ENCODE assay signal across 12 mouse cellular contexts in genomic region chr2:90641007-90641709, GRCm38 (mm10). TPM values are rescaled to one million over a fixed set of nuclear protein-coding genes. Genes with fewer than 3 reads are reported as not detected.
DNase-seq lines count a peak whose midpoint lies in the region; ATAC-seq and TF ChIP-seq lines count a peak whose summit lies in the region.
"Had no signal": no experiment of that assay in that cellular context is flagged by ENCODE, and none has a peak within 500 bp of the region (broad histone marks: within the 10 kb centered on the region; RNA-seq: fewer than 3 reads in every experiment).

No protein-coding gene starts in this region.

- intact Hi-C loops in left cerebral cortex, adult 2 months (cut with DNase I), result no loop called here

- no peak overlapping the region for H3K4me3 ChIP-seq in lung, postnatal 0 days (ENCODE audit: low read depth, low read length)
- no peak overlapping the region for H3K4me3 ChIP-seq in liver, embryonic 14.5 days (ENCODE audit: insufficient read depth in 1 of 2, low read depth in 2 of 2, low read length in 2 of 2)
- no peak overlapping the region for H3K4me3 ChIP-seq in small intestine, adult 2 months (ENCODE audit: low read depth, low read length)
- H3K4me3 ChIP-seq in left cerebral cortex, adult 2 months, result no peak overlapping the region
- H3K4me3 ChIP-seq: midbrain, embryonic 12.5 days had no signal

- no peaks in the 10 kb centered on the region for H3K36me3 ChIP-seq in lung, postnatal 0 days (ENCODE audit: insufficient read depth, low read length)
- no peaks in the 10 kb centered on the region for H3K36me3 ChIP-seq in liver, embryonic 14.5 days (replicated peaks; ENCODE audit: control insufficient read depth, insufficient read depth, low read depth)
- no peaks in the 10 kb centered on the region for H3K36me3 ChIP-seq in small intestine, adult 2 months (ENCODE audit: control insufficient read depth, insufficient read depth, low read length)
- H3K36me3 ChIP-seq: midbrain, embryonic 12.5 days had no signal

- H3K9ac ChIP-seq in lung, postnatal 0 days (replicated peaks; ENCODE audit: low read depth), result no peak overlapping the region
- H3K9ac ChIP-seq in liver, embryonic 14.5 days (replicated peaks), result no peak overlapping the region
- H3K9ac ChIP-seq: midbrain, embryonic 12.5 days had no signal

- TF ChIP-seq CTCF in lung, postnatal 0 days (IDR thresholded peaks at IDR 0.05), result no peak
- no peak for TF ChIP-seq CTCF in liver, embryonic 14.5 days (IDR thresholded peaks at IDR 0.05; ENCODE audit: low read depth)
- no peak for TF ChIP-seq CTCF in small intestine, adult 2 months (IDR thresholded peaks at IDR 0.05; ENCODE audit: extremely low read depth, insufficient read length, insufficient replicate concordance, low read depth, low read length)
- no peak for TF ChIP-seq CTCF in left cerebral cortex, adult 2 months (IDR thresholded peaks at IDR 0.05)

- no peak overlapping the region for H3K4me2 ChIP-seq in lung, postnatal 0 days (replicated peaks; ENCODE audit: low read depth, low read length)
- no peak overlapping the region for H3K4me2 ChIP-seq in liver, embryonic 14.5 days (ENCODE audit: low read depth)
- H3K4me2 ChIP-seq: midbrain, embryonic 12.5 days had no signal

- H3K27me3 ChIP-seq in lung, postnatal 0 days (replicated peaks; ENCODE audit: insufficient read depth, low read length), result no peaks in the 10 kb centered on the region
- no peaks in the 10 kb centered on the region for H3K27me3 ChIP-seq in liver, embryonic 14.5 days (ENCODE audit: control insufficient read depth, insufficient read depth, low read length)
- H3K27me3 ChIP-seq in small intestine, adult 2 months (ENCODE audit: control insufficient read depth, insufficient read depth, low read length), result no peaks in the 10 kb centered on the region
- H3K27me3 ChIP-seq: midbrain, embryonic 12.5 days had no signal

- no peak overlapping the region for H3K27ac ChIP-seq in lung, postnatal 0 days (ENCODE audit: low read length)
- H3K27ac ChIP-seq in liver, embryonic 14.5 days, result no peak overlapping the region
- H3K27ac ChIP-seq in small intestine, adult 2 months (ENCODE audit: insufficient read depth, low read depth, low read length), result peak overlapping the region; percentile 45
- no peak overlapping the region for H3K27ac ChIP-seq in left cerebral cortex, adult 2 months
- H3K27ac ChIP-seq: midbrain, embryonic 12.5 days had no signal

- WGBS in lung, postnatal 0 days, result 59% methylated on average over 10 of the region's 10 CpGs
- WGBS in liver, embryonic 14.5 days (ENCODE audit: insufficient replicate concordance), result 49% methylated on average over 10 of the region's 10 CpGs
- WGBS in small intestine, adult 2 months, result 50% methylated on average over 10 of the region's 10 CpGs

- DNase-seq in lung, postnatal 0 days (ENCODE audit: low spot score), result peak; percentile 21
- DNase-seq in lung, postnatal 14 days, result no peak
- DNase-seq in adrenal gland, postnatal 25 days, result peak; percentile 23
- DNase-seq in liver, embryonic 14.5 days (ENCODE audit: low read depth in 3 of 3, low spot score in 3 of 3), result no peak
- no peak for DNase-seq in cerebellum, postnatal 4 days (ENCODE audit: low spot score in 2 of 2)
- DNase-seq in left cerebral cortex, adult 2 months (ENCODE audit: extremely low spot score in 1 of 2, low spot score in 2 of 2), result no peak
- no peak for DNase-seq in layer of hippocampus, adult 9-10 months (ENCODE audit: low spot score)
- DNase-seq: cerebellum, adult 8-10 months; layer of hippocampus, postnatal 36 days; spleen, adult 18-20 months had no signal

- TF ChIP-seq EP300 in lung, postnatal 0 days (IDR thresholded peaks at IDR 0.05), result no peak
- TF ChIP-seq EP300 in liver, embryonic 14.5 days (IDR thresholded peaks at IDR 0.05; ENCODE audit: low read depth), result no peak

- 0 out of 2 replicates have a peak, but pooled peaks cover 2% of the 10 kb centered on the region for H3K4me1 ChIP-seq in lung, postnatal 0 days (ENCODE audit: insufficient read depth, low read depth, low read length)
- H3K4me1 ChIP-seq in liver, embryonic 14.5 days (replicated peaks; ENCODE audit: control insufficient read depth in 2 of 2, insufficient read depth in 2 of 2, low read length in 1 of 2), result peaks cover 6 to 20% of the 10 kb centered on the region in 2 experiments
- H3K4me1 ChIP-seq in small intestine, adult 2 months (ENCODE audit: control insufficient read depth, insufficient read depth, insufficient read length, low read length), result peaks cover 27% of the 10 kb centered on the region
- H3K4me1 ChIP-seq: midbrain, embryonic 12.5 days had no signal

- TF ChIP-seq POLR2A in small intestine, adult 2 months (IDR thresholded peaks at IDR 0.05; ENCODE audit: low read depth, low read length), result no peak

- ATAC-seq in lung, postnatal 0 days, result peak; percentile 74
- peak; percentile 40 for ATAC-seq in liver, embryonic 14.5 days (ENCODE audit: insufficient read depth)

- H3K9me3 ChIP-seq in lung, postnatal 0 days (ENCODE audit: low read length), result no peaks in the 10 kb centered on the region
- no peaks in the 10 kb centered on the region for H3K9me3 ChIP-seq in liver, embryonic 14.5 days (ENCODE audit: control insufficient read depth, low read length)
- H3K9me3 ChIP-seq: midbrain, embryonic 12.5 days had no signal

RNA-seq across cellular contexts. Expression of gene Nup160, which starts 35.9 kb away (rescaled TPM):
- polyA plus RNA-seq in lung, postnatal 0 days (2015; fragmentation: Nextera tagmentation; extraction: Ambion mirVana), result 11.1 and 12.4 TPM in 2 replicates
- 19.7 and 23.4 TPM in 2 replicates for total RNA-seq in adrenal gland, postnatal 25 days (2021)
- polyA plus RNA-seq in liver, embryonic 14.5 days (2012; rRNA removed), result 18.0 and 19.9 TPM in 2 replicates
- 32.4 and 37.7 TPM in 2 replicates for polyA plus RNA-seq in liver, embryonic 14.5 days (2014; fragmentation: Nextera tagmentation; extraction: Ambion mirVana)
- polyA plus RNA-seq in small intestine, adult 2 months (2012; rRNA removed), result 1.8 and 3.5 TPM in 2 replicates
- total RNA-seq in left cerebral cortex, adult 2 months (2021), result 10 to 100 TPM; 15.2 to 25.4 TPM

Comparison
In these comparisons a context has a peak if more than half of its experiments do, and no peak if none do; other contexts are left out.
1. DNase-seq: peak in lung, postnatal 0 days (single experiment) and adrenal gland, postnatal 25 days (single experiment); none in lung, postnatal 14 days (single experiment), liver, embryonic 14.5 days (0 of 3), cerebellum, postnatal 4 days (0 of 2), left cerebral cortex, adult 2 months (0 of 2) and layer of hippocampus, adult 9-10 months (single experiment).